Mouse (Mus musculus): ENCODE data around the gene Prpf6.

Gene Prpf6

GRCm38 (mm10) chr2:181591528-181592085, at the start of gene Prpf6:
TSS of gene Prpf6 (plus strand) at chr2:181591868.
- no peak for DNase-seq (ENCODE audit: low read depth, low spot score)

DNA sequence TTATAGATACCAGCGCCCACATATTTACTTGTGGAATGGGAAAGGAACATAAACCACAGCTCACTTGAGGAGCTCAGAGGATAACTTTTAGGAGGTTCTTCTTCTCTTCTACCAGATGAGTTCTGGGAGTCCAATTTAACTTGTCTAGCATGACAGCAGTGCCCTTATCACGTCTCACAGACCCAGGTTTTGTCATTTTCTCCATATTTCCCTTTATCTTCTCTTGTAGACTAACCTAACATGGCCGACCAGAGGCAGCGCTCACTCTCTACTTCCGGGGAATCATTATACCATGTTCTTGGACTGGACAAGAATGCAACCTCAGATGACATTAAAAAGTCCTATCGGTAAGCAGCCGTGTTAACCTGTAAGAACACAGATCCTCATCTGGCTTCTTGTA, 45.5 kb upstream of the Prpf6 start:
- no peak for DNase-seq (ENCODE audit: low read depth, low spot score)

DNA sequence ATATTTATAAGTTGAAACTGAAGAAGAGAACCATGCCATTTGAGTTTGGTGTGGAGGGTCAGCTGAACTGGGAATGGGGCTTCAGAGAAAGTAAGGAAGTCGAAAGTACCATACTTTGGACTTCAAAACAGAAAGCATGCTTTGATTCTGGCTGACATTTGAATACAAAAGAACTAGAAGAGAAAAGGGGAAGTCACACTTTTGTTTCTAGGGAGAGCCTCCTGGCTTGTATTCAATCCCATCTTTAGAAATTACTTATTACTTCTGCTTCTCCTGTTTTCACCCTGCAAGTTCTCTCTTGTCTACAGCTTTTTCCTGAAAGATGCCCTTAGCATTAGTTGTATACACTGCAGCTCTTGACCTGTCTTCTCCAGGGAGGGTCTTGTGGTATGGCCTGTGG, 43.4 kb upstream of the Prpf6 start:
- DNase-seq (ENCODE audit: low read depth, low spot score), result no peak

DNA sequence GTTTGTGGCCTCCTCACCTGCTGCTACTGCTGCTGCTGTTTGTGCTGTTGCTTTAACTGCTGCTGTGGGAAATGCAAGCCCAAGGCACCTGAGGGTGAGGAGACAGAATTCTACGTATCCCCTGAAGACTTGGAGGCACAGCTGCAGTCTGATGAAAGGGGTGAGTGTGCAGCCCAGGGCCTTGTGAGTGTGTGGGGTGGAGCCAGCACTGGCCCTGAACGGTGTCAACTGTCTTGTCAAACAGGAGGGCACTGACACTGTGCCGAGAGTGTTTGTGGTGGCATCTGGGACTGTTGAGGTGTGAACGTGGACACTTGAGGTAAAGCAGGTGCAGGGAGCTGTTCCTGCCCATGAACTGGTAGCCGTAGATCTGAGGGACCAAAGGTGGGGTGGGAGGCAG, 43.0 kb upstream of the Prpf6 start:
- no peak for DNase-seq (ENCODE audit: low read depth, low spot score)

DNA sequence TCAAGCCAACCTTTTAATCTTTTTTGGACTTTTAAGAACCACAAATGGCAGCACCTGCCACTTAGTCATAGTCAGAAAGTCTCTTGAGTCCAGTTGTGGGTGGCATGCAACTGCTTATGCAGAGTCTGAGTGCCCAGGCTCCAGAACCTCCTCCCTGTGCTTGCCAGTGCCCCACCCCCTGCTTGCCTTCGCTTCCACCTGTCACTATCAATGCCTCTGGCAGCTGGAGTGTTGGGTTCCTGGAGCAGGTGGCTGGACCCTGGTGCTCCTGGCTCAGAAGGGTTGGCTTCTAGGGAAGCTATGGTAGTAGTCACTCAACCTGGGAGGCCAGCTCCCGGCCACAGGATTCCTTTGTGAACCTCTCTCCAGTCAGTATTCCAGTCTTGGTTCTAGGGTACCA, 41.4 kb upstream of the Prpf6 start:
- no peak for DNase-seq (ENCODE audit: low read depth, low spot score)

DNA sequence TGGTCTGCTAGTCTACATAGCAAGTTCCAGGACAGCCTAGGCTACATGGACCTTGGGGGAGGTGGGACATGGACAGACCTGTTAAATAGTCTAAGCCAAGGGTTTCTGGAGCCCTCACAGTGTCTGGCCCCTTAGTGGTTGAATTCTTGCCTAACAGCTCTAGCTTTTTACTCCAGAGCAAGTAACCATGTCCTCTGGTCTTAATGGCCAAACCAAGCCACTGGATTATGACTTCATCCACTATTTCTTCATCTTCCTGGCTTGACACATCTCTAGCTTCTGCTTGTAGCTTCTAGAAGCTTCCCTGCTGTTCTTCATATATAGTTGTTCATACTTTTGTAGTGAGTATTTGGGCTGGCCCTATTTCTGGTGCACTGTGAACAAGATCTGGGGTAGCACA, 37.9 kb upstream of the Prpf6 start:
- DNase-seq (ENCODE audit: low read depth, low spot score), result no peak

GRCm38 (mm10) chr2:181567338-181567737, 24.3 kb upstream of the Prpf6 start:
- DNase-seq (ENCODE audit: low read depth, low spot score), result no peak

- DNase-seq (ENCODE audit: low read depth, low spot score), result peak; percentile 37
Measured at GRCm38 (mm10) chr2:181568272-181569008, 23.2 kb upstream of the Prpf6 start.

DNA sequence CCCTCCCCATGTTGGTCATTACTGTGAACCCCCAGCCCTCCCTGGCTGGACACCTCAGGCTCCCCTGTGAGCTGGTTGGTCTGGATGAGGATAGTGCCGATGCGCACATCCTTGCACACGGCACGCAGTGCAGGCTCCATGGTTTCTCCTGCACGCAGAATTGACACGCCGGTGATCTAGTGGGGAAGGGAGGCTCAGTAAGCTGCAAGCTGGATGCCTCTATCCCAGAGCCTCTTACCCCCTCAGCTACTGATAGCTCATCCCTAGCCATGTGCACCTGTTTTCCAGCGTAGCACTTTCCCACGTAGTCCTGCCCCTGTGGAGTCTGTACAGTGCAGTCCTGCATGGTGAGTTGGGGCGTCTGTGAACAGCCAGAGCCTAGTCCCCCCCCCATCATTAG, 21.8 kb upstream of the Prpf6 start:
- no peak for DNase-seq (ENCODE audit: low read depth, low spot score)

DNA sequence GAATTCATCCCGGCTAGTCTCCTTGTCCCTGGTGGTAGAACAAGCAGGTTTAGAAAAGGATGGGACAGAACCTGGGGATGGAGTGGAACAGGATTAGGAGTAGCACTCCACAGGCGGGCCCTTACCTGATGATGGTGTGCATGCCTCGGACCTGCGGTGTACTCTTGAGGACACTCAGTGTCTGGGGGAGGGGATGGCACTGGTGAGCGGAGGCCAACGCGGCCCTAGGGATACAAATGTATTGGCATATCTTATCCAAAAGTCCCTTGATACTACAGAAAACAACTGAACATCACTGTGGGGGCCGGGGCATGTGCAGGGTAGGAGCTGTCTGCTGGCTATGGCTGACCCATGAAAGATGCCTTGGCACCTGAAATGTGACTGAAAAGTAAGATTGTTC, 21.3 kb upstream of the Prpf6 start:
- DNase-seq (ENCODE audit: low read depth, low spot score), result no peak

DNA sequence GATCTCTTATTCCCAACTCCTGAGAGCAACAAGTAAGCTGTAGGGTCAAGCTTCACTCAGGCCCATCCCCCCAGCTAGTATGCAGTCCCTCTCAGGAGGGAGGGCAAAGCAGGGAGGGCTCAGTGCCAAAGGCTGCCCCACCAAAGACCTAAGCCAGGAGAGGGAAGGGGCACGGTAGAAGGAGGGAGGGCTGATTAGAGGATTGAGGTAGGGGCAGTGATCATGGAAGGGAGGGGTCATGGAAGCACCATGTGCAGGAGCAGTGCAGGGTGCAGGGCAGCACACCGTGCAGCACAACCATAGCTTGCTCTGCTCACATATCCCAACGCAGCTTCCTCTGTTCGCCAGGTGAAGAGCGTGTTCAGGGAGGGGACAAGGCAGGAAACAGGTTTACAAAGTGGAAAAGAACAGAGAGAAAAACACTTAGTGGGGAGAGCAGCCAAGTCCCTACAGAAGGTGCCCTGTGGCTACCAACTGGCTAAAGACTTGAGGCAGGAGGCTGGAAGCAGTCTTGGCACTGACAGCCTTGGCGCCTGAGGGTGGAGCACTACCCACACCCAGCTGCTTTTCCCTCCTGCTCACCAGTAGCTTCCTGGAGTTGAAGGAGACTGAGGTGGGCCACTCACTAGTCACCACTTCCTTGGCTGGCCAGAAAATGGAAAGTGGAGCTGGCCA, 20.6 kb upstream of the Prpf6 start:
- no peak for DNase-seq (ENCODE audit: low read depth, low spot score)

GRCm38 (mm10) chr2:181571941-181572670, 19.6 kb upstream of the Prpf6 start:
- no peak for DNase-seq (ENCODE audit: low read depth, low spot score)

- no peak for DNase-seq (ENCODE audit: low read depth, low spot score)
Measured at GRCm38 (mm10) chr2:181572921-181573920, 18.4 kb upstream of the Prpf6 start.

GRCm38 (mm10) chr2:181573961-181574360, 17.7 kb upstream of the Prpf6 start:
- DNase-seq (ENCODE audit: low read depth, low spot score), result no peak

- no peak for DNase-seq (ENCODE audit: low read depth, low spot score)
Measured at GRCm38 (mm10) chr2:181574921-181575545, 16.6 kb upstream of the Prpf6 start.

- DNase-seq (ENCODE audit: low read depth, low spot score), result no peak
Measured at GRCm38 (mm10) chr2:181576613-181577012, 15.1 kb upstream of the Prpf6 start.

DNA sequence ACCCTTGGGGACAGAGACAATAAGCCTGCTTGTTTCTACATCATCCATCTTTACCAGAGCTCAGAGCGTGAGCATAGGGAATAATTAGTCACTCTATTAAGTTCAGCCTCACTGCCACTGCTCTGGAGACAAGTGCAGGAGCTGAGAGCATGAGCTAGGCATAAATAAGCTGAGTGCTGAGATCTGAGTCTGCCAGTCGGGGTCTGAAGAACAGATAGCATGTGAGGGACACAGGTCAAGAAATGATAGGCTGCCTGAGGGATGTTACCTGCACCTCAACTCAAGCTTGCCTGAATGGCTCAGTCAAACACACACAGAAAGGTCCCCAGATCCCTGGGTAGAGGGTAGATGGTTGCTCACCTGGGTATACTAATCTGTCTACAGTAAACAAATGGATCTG, 14.5 kb upstream of the Prpf6 start:
- no peak for DNase-seq (ENCODE audit: low read depth, low spot score)

GRCm38 (mm10) chr2:181577981-181578581, 13.6 kb upstream of the Prpf6 start:
- DNase-seq (ENCODE audit: low read depth, low spot score), result no peak

DNA sequence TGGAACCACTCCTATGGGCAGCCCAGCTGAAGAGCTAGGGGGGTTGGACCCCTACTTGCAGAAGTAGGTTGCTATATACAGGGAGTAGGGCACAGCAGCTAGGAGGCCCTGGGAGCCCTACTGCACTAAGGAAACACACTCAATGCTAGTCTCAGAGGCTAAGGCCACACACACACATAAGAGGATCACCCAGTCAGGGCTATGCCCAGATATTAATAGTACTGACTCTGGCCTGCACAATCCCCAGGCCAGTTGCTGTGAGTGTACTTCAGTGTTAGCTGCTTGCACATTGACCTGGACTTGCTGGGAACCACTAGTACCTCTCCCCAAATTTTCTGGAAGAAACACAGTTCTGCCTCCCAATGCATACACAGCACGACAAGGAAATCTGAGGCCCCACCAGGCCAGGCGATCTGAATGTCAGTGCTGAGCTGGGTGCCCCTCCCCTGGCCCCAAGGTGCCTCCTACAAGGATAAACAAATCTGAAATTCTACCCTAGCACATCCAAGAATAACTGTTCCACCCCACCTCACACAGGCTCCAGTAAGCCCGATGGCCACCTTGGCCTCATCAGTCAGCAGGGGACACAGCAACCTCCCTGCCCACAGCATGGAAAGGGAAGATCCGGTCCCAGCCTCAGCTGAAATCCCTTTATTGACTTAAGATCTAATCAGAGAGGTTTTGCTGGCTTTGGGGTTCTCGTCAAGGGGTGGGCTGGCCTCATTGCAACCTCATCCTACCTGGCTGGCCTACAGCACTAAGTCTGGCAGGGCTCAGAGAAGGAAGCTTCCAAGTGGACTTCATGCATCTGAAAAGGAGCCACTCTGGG, 12.7 kb upstream of the Prpf6 start:
- DNase-seq (ENCODE audit: low read depth, low spot score), result no peak
